Mouse (Mus musculus): ENCODE results near the gene Vav3.

GRCm38 (mm10) chr3:109578983-109579382 is 238.5 kb downstream of the Vav3 start:
- TF ChIP-seq CTCF (IDR thresholded peaks at IDR 0.05; ENCODE audit: extremely low read depth, insufficient read depth, low read length) (no peak), POLR2A (IDR thresholded peaks at IDR 0.05; ENCODE audit: extremely low read depth, insufficient read depth, low read length) (no peak)

All from cortical plate, adult 2 months (tissue).